In genomic region chr12:102719552-102720315, GRCm38 (mm10) we compare ENCODE assay signal across 7 mouse cellular contexts. TPM values are rescaled to one million over a fixed set of nuclear protein-coding genes. Genes with fewer than 3 reads are reported as not detected.
DNase-seq lines count a peak whose midpoint lies in the region; ATAC-seq and TF ChIP-seq lines count a peak whose summit lies in the region.

No protein-coding gene starts in this region.

- no peaks in the 10 kb centered on the region for H3K9me3 ChIP-seq in forebrain, embryonic 15.5 days

- no peak overlapping the region for H3K4me2 ChIP-seq in forebrain, embryonic 15.5 days (replicated peaks)

- peaks cover 16% of the 10 kb centered on the region for H3K4me1 ChIP-seq in bone marrow macrophage, adult 2 months (ENCODE audit: control insufficient read depth, insufficient read depth, low read length)
- H3K4me1 ChIP-seq in forebrain, embryonic 15.5 days, result peaks cover 5% of the 10 kb centered on the region; the same call in 1 of the 2 replicates

- peak; percentile 75 for ATAC-seq in forebrain, embryonic 15.5 days (replicated peaks)
- ATAC-seq in erythroid progenitor cell, adult 5-6 weeks (replicated peaks; ENCODE audit: low FRiP score, poor library complexity, severe bottlenecking), result no peak

- 24% methylated on average over 13 of the region's 13 CpGs for WGBS in forebrain, embryonic 15.5 days

- H3K27ac ChIP-seq in bone marrow macrophage, adult 2 months (ENCODE audit: insufficient read depth, low read depth, low read length), result no peak overlapping the region
- H3K27ac ChIP-seq in forebrain, embryonic 15.5 days (replicated peaks), result no peak overlapping the region

- peak; percentile 56 for DNase-seq in right cerebral cortex, postnatal 4 days
- no peak for DNase-seq in right cerebral cortex, postnatal 25 days
- DNase-seq in kidney, postnatal 10 days, result peak; percentile 66
- DNase-seq in naive thymus-derived CD4-positive, alpha-beta T cell, adult 2 months (ENCODE audit: low read depth), result peak; percentile 82

- peak; percentile 96 for TF ChIP-seq CTCF in bone marrow macrophage, adult 2 months (IDR thresholded peaks at IDR 0.05; ENCODE audit: low read depth, low read length)

- TF ChIP-seq POLR2A in bone marrow macrophage, adult 2 months (IDR thresholded peaks at IDR 0.05; ENCODE audit: borderline replicate concordance, low read depth, low read length), result no peak

- H3K9ac ChIP-seq in forebrain, embryonic 15.5 days (replicated peaks), result no peak overlapping the region

- H3K27me3 ChIP-seq in forebrain, embryonic 15.5 days, result no peaks in the 10 kb centered on the region

- H3K4me3 ChIP-seq in bone marrow macrophage, adult 2 months (ENCODE audit: insufficient read depth, low read length), result no peak overlapping the region
- H3K4me3 ChIP-seq in forebrain, embryonic 15.5 days, result no peak overlapping the region

- H3K36me3 ChIP-seq in forebrain, embryonic 15.5 days, result no peaks in the 10 kb centered on the region

RNA-seq across cellular contexts. Expression of gene Itpk1, which starts 15.0 kb away (rescaled TPM):
- polyA plus RNA-seq in bone marrow macrophage, adult 2 months (2012; ENCODE audit: insufficient read depth, insufficient read length, missing spikeins), result 23.5 and 28.0 TPM in 2 replicates
- 58.7 and 59.1 TPM in 2 replicates for polyA plus RNA-seq in forebrain, embryonic 15.5 days (2015; fragmentation: Nextera tagmentation; extraction: Ambion mirVana)
- total RNA-seq in erythroid progenitor cell, adult 5-6 weeks (2015; ENCODE audit: low replicate concordance), result 2.5 TPM in 1 of 2 replicates, not detected in the other
- 0.64 and 0.98 TPM in 2 replicates for total RNA-seq in erythroid progenitor cell, adult 5-6 weeks (2017; ENCODE audit: low replicate concordance)

RNA-seq across cellular contexts. Expression of gene Moap1, which starts 23.7 kb away (rescaled TPM):
- 1.3 TPM in 1 of 2 replicates, not detected in the other for polyA plus RNA-seq in bone marrow macrophage, adult 2 months (2012; ENCODE audit: insufficient read depth, insufficient read length, missing spikeins)
- polyA plus RNA-seq in forebrain, embryonic 15.5 days (2015; fragmentation: Nextera tagmentation; extraction: Ambion mirVana), result 48.9 and 53.2 TPM in 2 replicates
- total RNA-seq in erythroid progenitor cell, adult 5-6 weeks (2015; ENCODE audit: low replicate concordance), result 10.1 and 10.5 TPM in 2 replicates
- total RNA-seq in erythroid progenitor cell, adult 5-6 weeks (2017; ENCODE audit: low replicate concordance), result 8.2 TPM in 1 of 2 replicates, not detected in the other

RNA-seq across cellular contexts. Expression of gene Tmem251, which starts 23.8 kb away (rescaled TPM):
- polyA plus RNA-seq in bone marrow macrophage, adult 2 months (2012; ENCODE audit: insufficient read depth, insufficient read length, missing spikeins), result 8.0 and 8.1 TPM in 2 replicates
- 11.4 and 12.7 TPM in 2 replicates for polyA plus RNA-seq in forebrain, embryonic 15.5 days (2015; fragmentation: Nextera tagmentation; extraction: Ambion mirVana)
- 2.9 and 3.4 TPM in 2 replicates for total RNA-seq in erythroid progenitor cell, adult 5-6 weeks (2015; ENCODE audit: low replicate concordance)
- 2.2 TPM in 1 of 2 replicates, not detected in the other for total RNA-seq in erythroid progenitor cell, adult 5-6 weeks (2017; ENCODE audit: low replicate concordance)

RNA-seq across cellular contexts. Expression of gene Gm28051, which starts 37.8 kb away (rescaled TPM):
- not detected in 2 replicates for polyA plus RNA-seq in bone marrow macrophage, adult 2 months (2012; ENCODE audit: insufficient read depth, insufficient read length, missing spikeins)
- polyA plus RNA-seq in forebrain, embryonic 15.5 days (2015; fragmentation: Nextera tagmentation; extraction: Ambion mirVana), result not detected in 2 replicates
- not detected in 2 replicates for total RNA-seq in erythroid progenitor cell, adult 5-6 weeks (2015; ENCODE audit: low replicate concordance)
- total RNA-seq in erythroid progenitor cell, adult 5-6 weeks (2017; ENCODE audit: low replicate concordance), result not detected in 2 replicates

RNA-seq across cellular contexts. Expression of gene Gon7, which starts 37.9 kb away (rescaled TPM):
- 9.9 and 14.3 TPM in 2 replicates for polyA plus RNA-seq in bone marrow macrophage, adult 2 months (2012; ENCODE audit: insufficient read depth, insufficient read length, missing spikeins)
- polyA plus RNA-seq in forebrain, embryonic 15.5 days (2015; fragmentation: Nextera tagmentation; extraction: Ambion mirVana), result 42.4 and 45.4 TPM in 2 replicates
- 10.5 and 17.2 TPM in 2 replicates for total RNA-seq in erythroid progenitor cell, adult 5-6 weeks (2015; ENCODE audit: low replicate concordance)
- 7.3 and 15.9 TPM in 2 replicates for total RNA-seq in erythroid progenitor cell, adult 5-6 weeks (2017; ENCODE audit: low replicate concordance)

Comparison
In these comparisons a context has a peak if more than half of its experiments do, and no peak if none do; other contexts are left out.
1. RNA of gene Moap1, which starts 23.7 kb away (polyA plus RNA-seq): 48.9 to 53.2 TPM in forebrain, embryonic 15.5 days; 1.3 TPM in bone marrow macrophage, adult 2 months; every median in the first group is over 10 times any median in the second.